Mouse (Mus musculus) lung, adult 2 months (tissue): ENCODE data around the gene Fam3a. TPM values are rescaled to one million over a fixed set of nuclear protein-coding genes. Genes with fewer than 3 reads are reported as not detected.

Experiments
- DNase-seq: peaks from one replicate; pipeline ENCODE4 v3.0.0; 2022
- H3K4me1 ChIP-seq: fragments of 200-500 bp; 2 replicates; pipeline ENCODE4 v1.6.1; 2011; ENCODE audit warnings: low read length; ENCODE audit not compliant: control insufficient read depth, insufficient read depth
- H3K4me3 ChIP-seq: fragments of 200-500 bp; replicated peaks from 2 replicates; pipeline ENCODE3; 2011; ENCODE audit warnings: low read depth, mild to moderate bottlenecking, control low read depth, low read length; ENCODE audit errors: extremely low read depth
- CTCF ChIP-seq: fragments of 200-500 bp; IDR thresholded peaks from 2 replicates; pipeline ENCODE4 v1.5.1; 2011; ENCODE audit warnings: mild to moderate bottlenecking, low read length, control low read depth; ENCODE audit not compliant: insufficient read depth
- POLR2A ChIP-seq: fragments of 200-500 bp; IDR thresholded peaks from 2 replicates; pipeline ENCODE4 v1.6.1; 2011; ENCODE audit warnings: low read depth, mild to moderate bottlenecking, control low read depth, low read length, borderline replicate concordance; ENCODE audit errors: extremely low read depth
- WGBS: fragments of 180-500 bp; shearing (Covaris S2); methylation state at CpG from one replicate; pipeline ENCODE4 v1.1.7; 2018; 5-methylcytosine and 5-hydroxymethylcytosine counted together
- polyA plus RNA-seq: library from polyadenylated mRNA; depleted of rRNA; stranded (reverse); fragments of >200 nt; gene quantifications from 2 replicates; pipeline ENCODE4 v1.2.3, GENCODE M21; 2012; rRNA removed

Fam3a gene
- polyA plus RNA-seq, 1 experiment: 53.3 TPM

DNA sequence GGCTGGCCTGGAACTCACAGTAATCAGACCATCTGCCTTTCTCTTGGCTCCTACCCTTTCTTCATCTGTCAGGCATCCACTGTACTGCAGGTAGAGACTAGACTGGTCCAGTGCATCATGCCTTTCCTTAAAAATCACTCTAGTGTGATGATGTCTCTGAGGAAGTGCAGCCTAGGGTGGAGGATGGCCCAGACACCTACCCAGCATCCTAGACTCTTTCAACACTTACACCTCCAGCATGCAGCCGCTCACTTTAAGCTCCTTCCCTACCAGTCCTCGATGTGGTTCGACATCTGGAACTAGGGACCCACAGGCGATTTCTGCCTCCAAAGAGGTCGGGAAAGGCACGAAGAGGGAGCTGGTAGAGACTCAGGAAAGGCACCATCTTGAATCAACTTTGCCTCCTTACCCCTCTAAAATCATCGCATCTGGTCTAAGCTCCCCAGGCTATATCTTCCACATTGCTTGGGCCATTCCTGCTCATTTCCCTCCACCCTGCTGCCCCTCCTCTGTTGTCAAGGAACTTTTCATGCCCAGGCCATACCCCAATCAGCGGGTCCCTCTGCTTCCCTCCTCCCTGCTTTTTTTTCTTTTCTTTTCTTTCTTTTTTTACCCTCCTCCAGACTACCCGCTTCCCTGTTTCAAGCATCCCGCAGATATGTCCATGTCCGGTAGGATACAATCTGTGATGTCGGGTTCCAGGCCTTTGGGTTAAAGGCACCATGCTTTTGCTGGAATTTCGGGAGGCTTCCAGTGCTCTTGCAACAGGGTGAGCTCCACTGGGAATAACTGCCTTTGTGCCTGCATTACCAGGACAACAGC lies 40.2 kb downstream of the Fam3a start:
- H3K4me1 ChIP-seq: peaks cover 5% of the 10 kb centered on the region
- DNase-seq: no peak
- peak overlapping the region; percentile 65 for H3K4me3 ChIP-seq
- TF ChIP-seq CTCF (no peak), POLR2A (no peak)
- 37% methylated on average over 13 of the region's 13 CpGs for WGBS

Other genes starting within 250 kb of the Fam3a start
- not detected in 2 replicates for gene Tex28, start 225.4 kb downstream of the Fam3a start, polyA plus RNA-seq
- gene Tktl1, start 216.0 kb downstream of the Fam3a start, polyA plus RNA-seq: not detected in 2 replicates
- 579 and 648 TPM in 2 replicates for gene Flna, start 143.5 kb downstream of the Fam3a start, polyA plus RNA-seq
- gene Emd, start 138.6 kb downstream of the Fam3a start, polyA plus RNA-seq: 63.1 and 63.9 TPM in 2 replicates
- 1,085 and 1,289 TPM in 2 replicates for gene Rpl10, start 122.5 kb downstream of the Fam3a start, polyA plus RNA-seq
- 99.6 and 108 TPM in 2 replicates for gene Taz, start 111.4 kb downstream of the Fam3a start, polyA plus RNA-seq
- 26.1 and 38.3 TPM in 2 replicates for gene Dnase1l1, start 110.9 kb downstream of the Fam3a start, polyA plus RNA-seq
- 413 and 452 TPM in 2 replicates for gene Atp6ap1, start 96.2 kb downstream of the Fam3a start, polyA plus RNA-seq
- gene Gdi1, start 88.3 kb downstream of the Fam3a start, polyA plus RNA-seq: 143 and 212 TPM in 2 replicates
- 11.1 and 12.9 TPM in 2 replicates for gene Fam50a, start 80.2 kb downstream of the Fam3a start, polyA plus RNA-seq
- gene Plxna3, start 64.2 kb downstream of the Fam3a start, polyA plus RNA-seq: 12.9 and 14.5 TPM in 2 replicates
- 31.8 and 42.1 TPM in 2 replicates for gene Lage3, start 39.7 kb downstream of the Fam3a start, polyA plus RNA-seq
- gene Ubl4a, start 20.1 kb downstream of the Fam3a start, polyA plus RNA-seq: 25.6 and 32.0 TPM in 2 replicates
- 20.3 and 23.5 TPM in 2 replicates for gene Slc10a3, start 19.9 kb downstream of the Fam3a start, polyA plus RNA-seq
- gene Ikbkg, start within 50 bp of the Fam3a start, polyA plus RNA-seq: 15.2 and 20.2 TPM in 2 replicates
- gene G6pdx, start 35.9 kb upstream of the Fam3a start, polyA plus RNA-seq: 26.4 and 49.2 TPM in 2 replicates
- gene Gm6880, start 88.1 kb upstream of the Fam3a start, polyA plus RNA-seq: not detected in 2 replicates
- not detected in 2 replicates for gene Olfr1326-ps1, start 181.6 kb upstream of the Fam3a start, polyA plus RNA-seq
- gene Olfr1325, start 199.4 kb upstream of the Fam3a start, polyA plus RNA-seq: not detected in 2 replicates